Mouse (Mus musculus) liver, postnatal 0 days (tissue): ENCODE data around the gene Megf8. TPM values are rescaled to one million over a fixed set of nuclear protein-coding genes. Genes with fewer than 3 reads are reported as not detected.

Experiments used
- ATAC-seq: fragments of 200-750 bp; cut with Nextera tagmentation; 2 replicates; pipeline ENCODE4 v1.8.0; 2017; ENCODE audit warnings: mild to moderate bottlenecking, moderate library complexity
- DNase-seq: peaks from one replicate; pipeline ENCODE4 v3.0.0-alpha.2; 2016
- H3K27ac ChIP-seq: fragments of 300-500 bp; sonication (generic); 2 replicates; pipeline ENCODE4 v1.5.1; 2014; ENCODE audit warnings: antibody characterized with exemption, moderate library complexity, mild to moderate bottlenecking, low read depth
- H3K27me3 ChIP-seq: fragments of 300-500 bp; sonication (generic); 2 replicates; pipeline ENCODE4 v1.6.1; 2014; ENCODE audit warnings: low read length, control low read depth, mixed read lengths; ENCODE audit not compliant: insufficient read depth
- H3K36me3 ChIP-seq: fragments of 300-500 bp; sonication (generic); replicated peaks from 2 replicates; pipeline ENCODE4 v1.6.1; 2014; ENCODE audit warnings: mild to moderate bottlenecking, control low read depth, low read length, moderate library complexity, mixed read lengths; ENCODE audit not compliant: insufficient read depth
- H3K4me1 ChIP-seq: fragments of 300-500 bp; sonication (generic); 2 replicates; pipeline ENCODE4 v1.6.1; 2014; ENCODE audit warnings: antibody characterized with exemption, mild to moderate bottlenecking, control low read depth; ENCODE audit not compliant: insufficient read depth
- H3K4me2 ChIP-seq: fragments of 300-500 bp; sonication (generic); 2 replicates; pipeline ENCODE4 v1.6.1; 2014; ENCODE audit warnings: low read depth, mild to moderate bottlenecking, low read length, moderate library complexity, mixed read lengths
- H3K4me3 ChIP-seq: fragments of 300-500 bp; sonication (generic); 2 replicates; pipeline ENCODE4 v1.5.1; 2014; ENCODE audit warnings: low read depth, low read length
- H3K9ac ChIP-seq: fragments of 300-500 bp; sonication (generic); replicated peaks from 2 replicates; pipeline ENCODE4 v1.6.1; 2014; ENCODE audit warnings: mild to moderate bottlenecking, moderate library complexity
- H3K9me3 ChIP-seq: fragments of 300-500 bp; sonication (generic); 2 replicates; pipeline ENCODE4 v1.6.1; 2016; ENCODE audit warnings: mild to moderate bottlenecking, control low read depth, low read length, mixed read lengths
- CTCF ChIP-seq: sonication (generic); IDR thresholded peaks from 2 replicates; pipeline ENCODE4 v1.5.1; 2016; ENCODE audit warnings: antibody characterized with exemption, low read depth
- EP300 ChIP-seq: IDR thresholded peaks from 2 replicates; pipeline ENCODE4 v1.6.1; 2016; ENCODE audit warnings: antibody characterized with exemption, low read depth, mild to moderate bottlenecking
- WGBS: fragments of 180-500 bp; shearing (Covaris S2); extraction: QIAGEN DNeasy Blood & Tissue Kit; methylation state at CpG from one replicate; pipeline ENCODE4 v1.1.7; 2014; ENCODE audit not compliant: insufficient replicate concordance; 5-methylcytosine and 5-hydroxymethylcytosine counted together
- polyA plus RNA-seq: library from polyadenylated mRNA; unstranded; fragments of >200 nt; fragmentation: Nextera tagmentation; extraction: Ambion mirVana; gene quantifications from 2 replicates; pipeline ENCODE4 v1.2.1, GENCODE M21; 2015

Gene Megf8
- polyA plus RNA-seq, 1 experiment from 2014 or later: 0.81 TPM

- Histone ChIP-seq H3K36me3 (no peaks in the 10 kb centered on the region), H3K27ac (no peak within 1 kb of the TSS), H3K4me2 (no peak within 1 kb of the TSS), H3K4me1 (no peaks in the 10 kb centered on the region), H3K27me3 (no peaks in the 10 kb centered on the region), H3K4me3 (no peak within 1 kb of the TSS), H3K9me3 (no peaks in the 10 kb centered on the region), H3K9ac (no peak within 1 kb of the TSS)
- DNase-seq (no peak), ATAC-seq (no peak)
- no peak for TF ChIP-seq CTCF
- TF ChIP-seq EP300: no peak
- 43% methylated on average over 7 of the region's 7 CpGs for WGBS
These were observed 96.0 kb downstream of the Megf8 start, which contains the start of gene Cxcl17 for GRCm38 (mm10) chr7:25412833-25413441. TSS of gene Cxcl17 (minus strand) at chr7:25412886.

Other genes starting within 250 kb of the Megf8 start
- 0.69 and 0.76 TPM in 2 replicates for gene Grik5, start 244.8 kb upstream of the Megf8 start, polyA plus RNA-seq
- gene Zfp574, start 244.6 kb upstream of the Megf8 start, polyA plus RNA-seq: 9.4 and 10.8 TPM in 2 replicates
- gene Pou2f2, start 137.4 kb upstream of the Megf8 start, polyA plus RNA-seq: 2.0 and 2.9 TPM in 2 replicates
- 19.2 and 21.1 TPM in 2 replicates for gene Dedd2, start 96.5 kb upstream of the Megf8 start, polyA plus RNA-seq
- 1.0 and 1.2 TPM in 2 replicates for gene Zfp526, start 95.7 kb upstream of the Megf8 start, polyA plus RNA-seq
- gene Gsk3a, start 79.3 kb upstream of the Megf8 start, polyA plus RNA-seq: 4.3 and 5.1 TPM in 2 replicates
- gene Erf, start 66.4 kb upstream of the Megf8 start, polyA plus RNA-seq: 4.6 and 5.2 TPM in 2 replicates
- 8.9 and 9.7 TPM in 2 replicates for gene Cic, start 49.5 kb upstream of the Megf8 start, polyA plus RNA-seq
- gene Pafah1b3, start 19.2 kb upstream of the Megf8 start, polyA plus RNA-seq: 23.4 and 25.4 TPM in 2 replicates
- not detected in 2 replicates for gene Prr19, start 15.8 kb upstream of the Megf8 start, polyA plus RNA-seq
- not detected in 2 replicates for gene Tmem145, start 11.1 kb upstream of the Megf8 start, polyA plus RNA-seq
- not detected in 2 replicates for gene Cnfn, start 52.6 kb downstream of the Megf8 start, polyA plus RNA-seq
- gene Lipe, start 81.5 kb downstream of the Megf8 start, polyA plus RNA-seq: 5.2 and 5.5 TPM in 2 replicates
- gene Cxcl17, start 95.7 kb downstream of the Megf8 start, polyA plus RNA-seq: not detected in 2 replicates
- gene Ceacam1, start 160.4 kb downstream of the Megf8 start, polyA plus RNA-seq: 24.3 and 27.3 TPM in 2 replicates
- gene Ceacam2, start 222.7 kb downstream of the Megf8 start, polyA plus RNA-seq: 0.08 TPM in 1 of 2 replicates, not detected in the other